Mouse (Mus musculus) heart, postnatal 0 days (tissue): Measurements from ENCODE around the gene Has1. TPM values are rescaled to one million over a fixed set of nuclear protein-coding genes. Genes with fewer than 3 reads are reported as not detected.

Experiments used
- ATAC-seq: fragments of 200-750 bp; cut with Nextera tagmentation; 2 replicates; pipeline ENCODE4 v1.8.0; 2017; ENCODE audit warnings: low read depth, moderate number of reproducible peaks, moderate library complexity; ENCODE audit not compliant: insufficient read depth
- DNase-seq: peaks from one replicate; pipeline ENCODE4 v3.0.0-alpha.2; 2016; ENCODE audit warnings: low spot score
- H3K27ac ChIP-seq: fragments of 300-500 bp; sonication (generic); 2 replicates; pipeline ENCODE4 v1.5.1; 2014; ENCODE audit warnings: low read depth, mild to moderate bottlenecking
- H3K27me3 ChIP-seq: fragments of 300-500 bp; sonication (generic); 2 replicates; pipeline ENCODE4 v1.6.1; 2014; ENCODE audit warnings: low read length, mixed read lengths; ENCODE audit not compliant: control insufficient read depth, insufficient read depth
- H3K36me3 ChIP-seq: fragments of 300-500 bp; sonication (generic); replicated peaks from 2 replicates; pipeline ENCODE4 v1.6.1; 2014; ENCODE audit warnings: low read length, mixed read lengths; ENCODE audit not compliant: control insufficient read depth, insufficient read depth
- H3K4me1 ChIP-seq: fragments of 300-500 bp; sonication (generic); 2 replicates; pipeline ENCODE4 v1.6.1; 2014; ENCODE audit warnings: antibody characterized with exemption; ENCODE audit not compliant: control insufficient read depth, insufficient read depth
- H3K4me2 ChIP-seq: fragments of 300-500 bp; sonication (generic); 2 replicates; pipeline ENCODE4 v1.6.1; 2014; ENCODE audit warnings: low read depth, mild to moderate bottlenecking, low read length, moderate library complexity
- H3K4me3 ChIP-seq: fragments of 300-500 bp; sonication (generic); 2 replicates; pipeline ENCODE4 v1.5.1; 2014; ENCODE audit warnings: low read depth, low read length
- H3K9ac ChIP-seq: fragments of 300-500 bp; sonication (generic); replicated peaks from 2 replicates; pipeline ENCODE4 v1.6.1; 2014; ENCODE audit warnings: low read depth, low read length, mixed read lengths
- H3K9me3 ChIP-seq: fragments of 300-500 bp; sonication (generic); replicated peaks from 2 replicates; pipeline ENCODE4 v1.6.1; 2016; ENCODE audit warnings: low read length; ENCODE audit not compliant: control insufficient read depth
- CTCF ChIP-seq: IDR thresholded peaks from 2 replicates; pipeline ENCODE4 v1.5.1; 2016; ENCODE audit warnings: antibody characterized with exemption, control low read depth, low read depth
- EP300 ChIP-seq: IDR thresholded peaks from 2 replicates; pipeline ENCODE4 v1.6.1; 2016; ENCODE audit warnings: antibody characterized with exemption, low read depth
- WGBS: fragments of 180-500 bp; shearing (Covaris S2); extraction: QIAGEN DNeasy Blood & Tissue Kit; methylation state at CpG from one replicate; pipeline ENCODE4 v1.1.7; 2014; 5-methylcytosine and 5-hydroxymethylcytosine counted together
- polyA plus RNA-seq: library from polyadenylated mRNA; unstranded; fragments of >200 nt; fragmentation: Nextera tagmentation; extraction: Ambion mirVana; gene quantifications from 2 replicates; pipeline ENCODE4 v1.2.1, GENCODE M21; 2015
- total RNA-seq: library from RNA; depleted of rRNA; stranded (reverse); fragments of >200 nt; gene quantifications from 2 replicates; pipeline ENCODE4 v1.2.3, GENCODE M21; 2014; ENCODE audit warnings: low replicate concordance

The Has1 gene
- total and polyA plus RNA-seq, 2 experiments from 2014 or later = 1.00 to 4.0 TPM

- Histone ChIP-seq H3K9me3 (no peaks in the 10 kb centered on the region), H3K27ac (no peak overlapping the region), H3K36me3 (peaks cover 5% of the 10 kb centered on the region), H3K4me2 (no peak overlapping the region), H3K27me3 (no peaks in the 10 kb centered on the region), H3K9ac (no peak overlapping the region), H3K4me1 (0 out of 2 replicates have a peak, but pooled peaks cover 6% of the 10 kb centered on the region), H3K4me3 (no peak overlapping the region)
- 91% methylated on average over 7 of the region's 7 CpGs for WGBS
- TF ChIP-seq CTCF (no peak), EP300 (no peak)
- DNase-seq (no peak), ATAC-seq (no peak)
Observed at GRCm38 (mm10) chr17:17840796-17841195, 14.2 kb downstream of the Has1 start.

GRCm38 (mm10) chr17:17839276-17839675, 15.7 kb downstream of the Has1 start:
- DNase-seq = no peak
- 94% methylated on average over 2 of the region's 2 CpGs for WGBS
- H3K4me1 ChIP-seq = 0 out of 2 replicates have a peak, but pooled peaks cover 10% of the 10 kb centered on the region
- H3K9me3 ChIP-seq = no peaks in the 10 kb centered on the region
- no peak for TF ChIP-seq CTCF
- TF ChIP-seq EP300 = no peak
- ATAC-seq = no peak
- no peak overlapping the region for H3K4me3 ChIP-seq
- peaks cover 5% of the 10 kb centered on the region for H3K36me3 ChIP-seq
- H3K27ac ChIP-seq = no peak overlapping the region
- peak overlapping the region; percentile 61 for H3K4me2 ChIP-seq
- no peaks in the 10 kb centered on the region for H3K27me3 ChIP-seq
- H3K9ac ChIP-seq = no peak overlapping the region

- DNase-seq (peak; percentile 97), ATAC-seq (peak; percentile 98)
- Histone ChIP-seq H3K27me3 (no peaks in the 10 kb centered on the region), H3K9me3 (no peaks in the 10 kb centered on the region), H3K4me2 (peak overlapping the region; percentile 61), H3K9ac (peak overlapping the region; percentile 65), H3K4me1 (peaks cover 10% of the 10 kb centered on the region; the same call in 1 of the 2 replicates), H3K36me3 (peaks cover 5% of the 10 kb centered on the region), H3K4me3 (peak overlapping the region; percentile 55), H3K27ac (peak overlapping the region; percentile 80)
- WGBS = under 1% methylated on average over 42 of the region's 43 CpGs
- TF ChIP-seq CTCF (peak; percentile 78), EP300 (peak; percentile 64; the same call in 1 of the 2 replicates)
Observed at GRCm38 (mm10) chr17:17837919-17838701, 16.9 kb downstream of the Has1 start.

GRCm38 (mm10) chr17:17837426-17837825, 17.6 kb downstream of the Has1 start:
- Histone ChIP-seq H3K4me3 (peak overlapping the region; percentile 55), H3K27me3 (no peaks in the 10 kb centered on the region), H3K4me1 (peaks cover 10% of the 10 kb centered on the region; the same call in 1 of the 2 replicates), H3K36me3 (peaks cover 5% of the 10 kb centered on the region), H3K4me2 (peak overlapping the region; percentile 61), H3K9ac (peak overlapping the region; percentile 54), H3K27ac (peak overlapping the region; percentile 80), H3K9me3 (no peaks in the 10 kb centered on the region)
- ATAC-seq (no peak), DNase-seq (no peak)
- WGBS = 13% methylated on average over 13 of the region's 13 CpGs
- TF ChIP-seq CTCF (no peak), EP300 (no peak)

GRCm38 (mm10) chr17:17836101-17836500, 18.9 kb downstream of the Has1 start:
- Histone ChIP-seq H3K9me3 (no peaks in the 10 kb centered on the region), H3K36me3 (peaks cover 8% of the 10 kb centered on the region), H3K4me3 (no peak overlapping the region), H3K4me2 (no peak overlapping the region), H3K27ac (no peak overlapping the region), H3K4me1 (peaks cover 15% of the 10 kb centered on the region; the same call in 1 of the 2 replicates), H3K9ac (no peak overlapping the region), H3K27me3 (no peaks in the 10 kb centered on the region)
- no peak for TF ChIP-seq CTCF
- TF ChIP-seq EP300 = no peak
- DNase-seq = no peak
- WGBS = 68% methylated on average over 5 of the region's 5 CpGs
- ATAC-seq = no peak
